Mouse (Mus musculus) CH12.LX (cell line): ENCODE measurements at regions not wholly inside any gene's neighbourhood (a gene's known extent, or its start where the extent isn't known, plus 50 kb on each side); places are given as distances from the start of the nearest gene placed in this dataset.

ENCODE experiments used
- CTCF ChIP-seq, 2 experiments: IDR thresholded peaks in 1 of 2; conservative IDR thresholded peaks in 1 of 2; 2 replicates each; pipeline ENCODE4 v1.5.1; 2011 to 2012; ENCODE audit warnings: low read depth in 2 of 2, low read length in 2 of 2, improper control_type of control experiment in 1 of 2, inconsistent platforms in 1 of 2, mild to moderate bottlenecking in 1 of 2, moderate library complexity in 1 of 2
- EP300 ChIP-seq: IDR thresholded peaks from 2 replicates; pipeline ENCODE4 v1.6.1; 2011; ENCODE audit warnings: low read length, improper control_type of control experiment
- HCFC1 ChIP-seq: IDR thresholded peaks from 2 replicates; pipeline ENCODE4 v1.6.1; 2012; ENCODE audit warnings: low read depth, mild to moderate bottlenecking, inconsistent platforms, low read length, improper control_type of control experiment
- MAFK ChIP-seq: IDR thresholded peaks from 2 replicates; pipeline ENCODE4 v1.6.1; 2011; ENCODE audit warnings: low read length, improper control_type of control experiment; ENCODE audit not compliant: insufficient replicate concordance
- MEF2A ChIP-seq: IDR thresholded peaks from 2 replicates; pipeline ENCODE4 v1.6.1; 2014; ENCODE audit warnings: low read depth, mild to moderate bottlenecking, inconsistent platforms, low read length, improper control_type of control experiment, borderline replicate concordance
- POLR2A ChIP-seq: IDR thresholded peaks from 2 replicates; pipeline ENCODE4 v1.6.1; 2011; ENCODE audit warnings: low read depth, mild to moderate bottlenecking, improper control_type of control experiment, low read length
- TBP ChIP-seq: conservative IDR thresholded peaks from 2 replicates; pipeline ENCODE4 v1.6.1; 2011; ENCODE audit warnings: low read depth, low read length, improper control_type of control experiment
- ZNF384 ChIP-seq: IDR thresholded peaks from 2 replicates; pipeline ENCODE4 v1.6.1; 2012; ENCODE audit warnings: low read depth, low read length, improper control_type of control experiment, inconsistent platforms

DNA sequence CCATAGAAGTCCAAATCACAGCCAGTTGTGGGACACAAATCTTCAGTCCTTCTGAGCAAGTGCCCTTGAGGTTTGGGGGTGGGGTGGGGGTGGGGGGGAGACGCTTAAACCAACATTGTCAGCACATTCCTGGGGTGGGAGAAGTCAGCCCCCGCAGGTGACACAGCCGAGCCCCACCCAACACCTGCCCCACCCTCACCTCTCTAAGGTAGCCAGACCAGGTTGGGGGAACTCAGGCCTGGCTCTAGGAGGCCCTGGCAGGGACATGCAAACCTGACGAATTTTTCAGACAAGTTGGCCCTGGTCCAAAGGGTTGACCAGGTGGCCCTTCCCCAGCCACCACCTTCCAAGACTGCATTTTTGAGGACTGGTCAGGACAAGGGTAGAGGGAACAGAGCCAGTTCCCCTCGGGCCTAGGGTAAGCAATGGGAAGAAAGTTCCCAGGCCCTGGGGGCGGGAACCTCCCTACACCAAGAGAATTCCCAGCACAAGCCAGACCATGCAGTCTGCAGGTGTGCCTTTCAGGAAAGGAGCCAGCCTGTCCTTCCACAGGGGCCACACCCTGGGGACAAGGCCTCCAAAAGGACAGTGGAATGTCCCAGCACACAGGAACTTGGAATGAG, 146.9 kb downstream of the Bcl11b start:
- TF ChIP-seq POLR2A (no peak), CTCF (conservative IDR thresholded peaks at IDR 0.05 in 1 of 2, IDR thresholded peaks at IDR 0.05 in 1 of 2; ENCODE audit: low read depth in 2 of 2, low read length in 2 of 2) (no peak), MAFK (no peak), EP300 (no peak), MEF2A (no peak), HCFC1 (no peak), ZNF384 (no peak), TBP (no peak)
